ENCODE assay signal across 9 mouse cellular contexts in the genomic region with DNA sequence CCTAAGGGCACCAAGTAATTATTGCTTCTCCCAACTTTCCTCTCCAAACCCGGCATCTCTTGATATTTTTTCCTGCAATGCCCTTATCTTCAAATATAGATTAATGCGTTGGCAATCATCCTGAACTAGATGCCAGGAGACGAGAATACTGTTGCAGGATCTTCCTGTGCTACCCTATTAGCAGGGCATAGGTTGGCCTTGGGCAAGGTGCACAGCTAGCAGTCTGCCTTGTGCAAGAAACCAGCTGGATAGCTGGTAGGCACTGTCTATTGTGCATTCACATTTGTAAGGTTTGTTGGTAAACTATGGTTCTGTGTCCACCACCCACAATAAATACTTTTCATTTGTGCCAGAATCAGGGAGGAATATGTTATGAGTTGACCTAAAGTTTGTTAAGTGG. TPM values are rescaled to one million over a fixed set of nuclear protein-coding genes. Genes with fewer than 3 reads are reported as not detected.
DNase-seq lines count a peak whose midpoint lies in the region; ATAC-seq lines count a peak whose summit lies in the region.
"Had no signal": no experiment of that assay in that cellular context is flagged by ENCODE, and none has a peak within 500 bp of the region (broad histone marks: within the 10 kb centered on the region; RNA-seq: fewer than 3 reads in every experiment).

No protein-coding gene starts in this region.

- 50% methylated on average over 3 of the region's 3 CpGs for WGBS in heart, embryonic 13.5 days
- WGBS in midbrain, embryonic 11.5 days = 70% methylated on average over 3 of the region's 3 CpGs
- WGBS in midbrain, embryonic 16.5 days = 67% methylated on average over 3 of the region's 3 CpGs
- 76% methylated on average over 3 of the region's 3 CpGs for WGBS in hindbrain, embryonic 13.5 days
- WGBS in midbrain, embryonic 14.5 days = 67% methylated on average over 3 of the region's 3 CpGs

- no peak for DNase-seq in heart, postnatal 10 days
- no peak for DNase-seq in midbrain, embryonic 11.5 days (ENCODE audit: low spot score, missing footprints)
- DNase-seq in midbrain, embryonic 14.5 days = no peak
- no peak for DNase-seq in Muller cell, postnatal 12 days (ENCODE audit: inconsistent ontology term)
- no peak for DNase-seq in adrenal gland, adult (ENCODE audit: inconsistent age in 2 of 2, low spot score in 1 of 2)
- DNase-seq: liver, postnatal 0 days had no signal

- H3K9ac ChIP-seq in heart, embryonic 13.5 days = no peak overlapping the region
- H3K9ac ChIP-seq in midbrain, embryonic 11.5 days (ENCODE audit: low read length) = no peak overlapping the region
- no peak overlapping the region for H3K9ac ChIP-seq in midbrain, embryonic 16.5 days (ENCODE audit: low read depth, low read length)
- H3K9ac ChIP-seq in hindbrain, embryonic 13.5 days = no peak overlapping the region
- H3K9ac ChIP-seq in midbrain, embryonic 14.5 days (replicated peaks; ENCODE audit: low read length) = no peak overlapping the region
- H3K9ac ChIP-seq: liver, postnatal 0 days had no signal

- peak overlapping the region; percentile 98 for H3K4me2 ChIP-seq in heart, embryonic 13.5 days
- H3K4me2 ChIP-seq in midbrain, embryonic 11.5 days = peak overlapping the region; percentile 96
- no peak overlapping the region for H3K4me2 ChIP-seq in midbrain, embryonic 16.5 days (ENCODE audit: low read length)
- H3K4me2 ChIP-seq in hindbrain, embryonic 13.5 days = peak overlapping the region; percentile 99
- peak overlapping the region; percentile 86; the same call in 1 of the 2 replicates for H3K4me2 ChIP-seq in midbrain, embryonic 14.5 days (ENCODE audit: low read length)

- intact Hi-C loops in heart, postnatal 10 days (cut with DNase I) = loop anchor here (2.0 to 10.0 kb wide), 4 partner anchors 27 to 497 kb away; a partner anchor contains a TSS

- no peak for ATAC-seq in heart, embryonic 13.5 days (ENCODE audit: extremely low read depth, insufficient number of reproducible peaks, low FRiP score, low TSS enrichment)
- ATAC-seq in midbrain, embryonic 11.5 days (ENCODE audit: low FRiP score) = no peak
- ATAC-seq in midbrain, embryonic 16.5 days = no peak
- ATAC-seq in hindbrain, embryonic 13.5 days (ENCODE audit: low FRiP score) = no peak
- no peak for ATAC-seq in midbrain, embryonic 14.5 days (ENCODE audit: low FRiP score, low TSS enrichment)
- ATAC-seq: liver, postnatal 0 days had no signal

- H3K9me3 ChIP-seq in heart, embryonic 13.5 days = no peaks in the 10 kb centered on the region
- no peaks in the 10 kb centered on the region for H3K9me3 ChIP-seq in midbrain, embryonic 11.5 days (ENCODE audit: control insufficient read depth, low read length)
- H3K9me3 ChIP-seq in midbrain, embryonic 16.5 days (replicated peaks; ENCODE audit: control insufficient read depth, low read length, poor library complexity, severe bottlenecking) = no peaks in the 10 kb centered on the region
- H3K9me3 ChIP-seq in hindbrain, embryonic 13.5 days = no peaks in the 10 kb centered on the region
- no peaks in the 10 kb centered on the region for H3K9me3 ChIP-seq in midbrain, embryonic 14.5 days (ENCODE audit: control insufficient read depth, low read length)

- peaks cover 32% of the 10 kb centered on the region for H3K4me1 ChIP-seq in heart, embryonic 13.5 days
- H3K4me1 ChIP-seq in midbrain, embryonic 11.5 days (ENCODE audit: control insufficient read depth, insufficient read depth, low read length) = peaks cover 23% of the 10 kb centered on the region
- peaks cover 12% of the 10 kb centered on the region for H3K4me1 ChIP-seq in midbrain, embryonic 16.5 days (ENCODE audit: control insufficient read depth, insufficient read depth, low read length)
- H3K4me1 ChIP-seq in hindbrain, embryonic 13.5 days (replicated peaks) = peaks cover 26% of the 10 kb centered on the region
- H3K4me1 ChIP-seq in midbrain, embryonic 14.5 days (ENCODE audit: control insufficient read depth, insufficient read depth, low read length) = peaks cover 21% of the 10 kb centered on the region

- H3K36me3 ChIP-seq in heart, embryonic 13.5 days = no peaks in the 10 kb centered on the region
- H3K36me3 ChIP-seq in midbrain, embryonic 11.5 days (ENCODE audit: control insufficient read depth, insufficient read depth, low read length) = no peaks in the 10 kb centered on the region
- no peaks in the 10 kb centered on the region for H3K36me3 ChIP-seq in midbrain, embryonic 16.5 days (ENCODE audit: control insufficient read depth, insufficient read depth, low read length)
- no peaks in the 10 kb centered on the region for H3K36me3 ChIP-seq in hindbrain, embryonic 13.5 days
- H3K36me3 ChIP-seq in midbrain, embryonic 14.5 days (ENCODE audit: control insufficient read depth, insufficient read depth, low read length) = no peaks in the 10 kb centered on the region

- peaks cover 89% of the 10 kb centered on the region for H3K27me3 ChIP-seq in heart, embryonic 13.5 days (replicated peaks)
- H3K27me3 ChIP-seq in midbrain, embryonic 11.5 days (ENCODE audit: control insufficient read depth, insufficient read depth, low read length) = peaks cover 6% of the 10 kb centered on the region
- peaks cover 22% of the 10 kb centered on the region for H3K27me3 ChIP-seq in midbrain, embryonic 16.5 days (ENCODE audit: control insufficient read depth, insufficient read depth, low read depth, low read length)
- peaks cover 40% of the 10 kb centered on the region for H3K27me3 ChIP-seq in hindbrain, embryonic 13.5 days
- H3K27me3 ChIP-seq in midbrain, embryonic 14.5 days (ENCODE audit: control insufficient read depth, insufficient read depth, low read length) = peaks cover 27% of the 10 kb centered on the region; the same call in 1 of the 2 replicates

- H3K4me3 ChIP-seq in heart, embryonic 13.5 days = peak overlapping the region; percentile 77
- peak overlapping the region; percentile 79 for H3K4me3 ChIP-seq in midbrain, embryonic 11.5 days (ENCODE audit: low read depth, low read length)
- no peak overlapping the region for H3K4me3 ChIP-seq in midbrain, embryonic 16.5 days (ENCODE audit: low read depth, low read length)
- peak overlapping the region; percentile 74; the same call in 1 of the 2 replicates for H3K4me3 ChIP-seq in hindbrain, embryonic 13.5 days
- H3K4me3 ChIP-seq in midbrain, embryonic 14.5 days (replicated peaks; ENCODE audit: low read depth, low read length) = no peak overlapping the region

- no peak overlapping the region for H3K27ac ChIP-seq in heart, embryonic 13.5 days (replicated peaks)
- no peak overlapping the region for H3K27ac ChIP-seq in midbrain, embryonic 11.5 days (ENCODE audit: low read depth, low read length)
- no peak overlapping the region for H3K27ac ChIP-seq in midbrain, embryonic 16.5 days (ENCODE audit: low read length)
- no peak overlapping the region for H3K27ac ChIP-seq in hindbrain, embryonic 13.5 days
- no peak overlapping the region for H3K27ac ChIP-seq in midbrain, embryonic 14.5 days (replicated peaks; ENCODE audit: low read depth, low read length)

RNA-seq across cellular contexts. Expression of a gene that starts 1.0 kb away (rescaled TPM):
- 1.2 and 1.7 TPM in 2 replicates for polyA plus RNA-seq in heart, embryonic 13.5 days (2015; fragmentation: Nextera tagmentation; extraction: Ambion mirVana)
- total RNA-seq in heart, postnatal 10 days (2021) = 10 to 100 TPM; 21.1 to 25.6 TPM
- 2.1 and 2.2 TPM in 2 replicates for polyA plus RNA-seq in midbrain, embryonic 11.5 days (2014; fragmentation: Nextera tagmentation; extraction: Ambion mirVana)
- polyA plus RNA-seq in midbrain, embryonic 16.5 days (2015; fragmentation: Nextera tagmentation; extraction: Ambion mirVana) = 0.32 and 0.58 TPM in 2 replicates
- polyA plus RNA-seq in hindbrain, embryonic 13.5 days (2015; fragmentation: Nextera tagmentation; extraction: Ambion mirVana) = 0.78 and 1.0 TPM in 2 replicates
- 0.34 and 0.79 TPM in 2 replicates for polyA plus RNA-seq in midbrain, embryonic 14.5 days (2014; fragmentation: Nextera tagmentation; extraction: Ambion mirVana)

Comparison
In these comparisons a context has a peak if more than half of its experiments do, and no peak if none do; other contexts are left out.
1. H3K4me3 ChIP-seq: peak in heart, embryonic 13.5 days (single experiment), midbrain, embryonic 11.5 days (single experiment) and hindbrain, embryonic 13.5 days (single experiment); none in midbrain, embryonic 16.5 days (single experiment) and midbrain, embryonic 14.5 days (single experiment).